Mouse (Mus musculus): ENCODE results near the gene H2al1f. TPM values are rescaled to one million over a fixed set of nuclear protein-coding genes. Genes with fewer than 3 reads are reported as not detected.

Gene H2al1f
- total RNA-seq, 2 experiments from 2014 or later = not detected

GRCm38 (mm10) chrX:11363890-11364289 lies 48.9 kb downstream of the H2al1f start:
- ATAC-seq (replicated peaks; ENCODE audit: low FRiP score, low TSS enrichment, poor library complexity, severe bottlenecking) = no peak

Other genes with a start within 250 kb of the H2al1f start
- not detected in 2 replicates for gene H2al1a, start 15.9 kb upstream of the H2al1f start, total RNA-seq (2014; fragmentation: Nextera tagmentation)
- gene H2al1a, start 15.9 kb upstream of the H2al1f start, total RNA-seq (2017) = not detected in 2 replicates
- gene H2al1b, start 12.7 kb upstream of the H2al1f start, total RNA-seq (2014; fragmentation: Nextera tagmentation) = not detected in 2 replicates
- gene H2al1b, start 12.7 kb upstream of the H2al1f start, total RNA-seq (2017) = not detected in 2 replicates
- not detected in 2 replicates for gene H2al1c, start 9.5 kb upstream of the H2al1f start, total RNA-seq (2014; fragmentation: Nextera tagmentation)
- not detected in 2 replicates for gene H2al1c, start 9.5 kb upstream of the H2al1f start, total RNA-seq (2017)
- not detected in 2 replicates for gene H2al1d, start 6.3 kb upstream of the H2al1f start, total RNA-seq (2014; fragmentation: Nextera tagmentation)
- not detected in 2 replicates for gene H2al1d, start 6.3 kb upstream of the H2al1f start, total RNA-seq (2017)
- not detected in 2 replicates for gene H2al1e, start 3.2 kb upstream of the H2al1f start, total RNA-seq (2014; fragmentation: Nextera tagmentation)
- gene H2al1e, start 3.2 kb upstream of the H2al1f start, total RNA-seq (2017) = not detected in 2 replicates
- gene H2al1g, start 3.1 kb downstream of the H2al1f start, total RNA-seq (2014; fragmentation: Nextera tagmentation) = not detected in 2 replicates
- not detected in 2 replicates for gene H2al1g, start 3.1 kb downstream of the H2al1f start, total RNA-seq (2017)
- gene H2al1h, start 6.3 kb downstream of the H2al1f start, total RNA-seq (2014; fragmentation: Nextera tagmentation) = not detected in 2 replicates
- gene H2al1h, start 6.3 kb downstream of the H2al1f start, total RNA-seq (2017) = not detected in 2 replicates
- gene H2al1i, start 9.5 kb downstream of the H2al1f start, total RNA-seq (2014; fragmentation: Nextera tagmentation) = not detected in 2 replicates
- gene H2al1i, start 9.5 kb downstream of the H2al1f start, total RNA-seq (2017) = not detected in 2 replicates
- gene H2al1j, start 12.7 kb downstream of the H2al1f start, total RNA-seq (2014; fragmentation: Nextera tagmentation) = not detected in 2 replicates
- gene H2al1j, start 12.7 kb downstream of the H2al1f start, total RNA-seq (2017) = not detected in 2 replicates

All from megakaryocyte-erythroid progenitor cell, adult 5-6 weeks (primary cell).